Mouse (Mus musculus) G1E (cell line): ENCODE data around the gene Ptpa.

Experiments used
- CTCF ChIP-seq: IDR thresholded peaks from 2 replicates; pipeline ENCODE4 v1.5.1; 2012; ENCODE audit warnings: low read depth, low read length, inconsistent platforms, mixed read lengths
- POLR2AphosphoS5 ChIP-seq: IDR thresholded peaks from 2 replicates; pipeline ENCODE4 v1.6.1; 2012; ENCODE audit warnings: low read depth, low read length, inconsistent platforms; ENCODE audit not compliant: insufficient replicate concordance

DNA sequence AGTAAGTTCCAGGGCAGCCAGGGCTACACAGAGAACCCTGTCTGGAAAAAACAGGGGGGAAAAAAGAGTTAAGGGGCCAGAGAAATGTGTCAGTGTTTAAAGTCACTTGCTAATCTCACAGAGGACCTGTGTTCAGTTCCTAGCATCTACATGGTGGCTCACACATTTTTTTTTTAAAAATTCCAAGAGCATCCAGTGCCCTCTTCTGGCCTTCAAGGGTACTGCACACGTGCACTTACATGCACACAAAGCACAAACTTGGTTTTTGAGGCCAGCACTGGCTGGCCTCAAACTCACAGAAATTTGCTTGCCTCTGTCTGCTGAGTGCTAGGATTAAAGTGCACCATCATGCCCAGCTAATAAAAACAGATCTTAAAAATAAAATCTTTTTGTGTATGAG, 34.7 kb downstream of the Ptpa start:
- TF ChIP-seq CTCF (no peak), POLR2AphosphoS5 (no peak)
